Mouse (Mus musculus) midbrain, postnatal 0 days (tissue): Measurements from ENCODE around the gene G530012D18Rik. TPM values are rescaled to one million over a fixed set of nuclear protein-coding genes. Genes with fewer than 3 reads are reported as not detected.
A peak's percentile ranks its signal among the peaks of the same experiment; 100 is the strongest.
"Not testable (repeated sequence)": the region's sequence is repeated elsewhere in the genome, so short reads cannot be mapped to it uniquely, and the experiment has no call there.

Experiments
- ATAC-seq: fragments of 200-750 bp; cut with Nextera tagmentation; 2 replicates; pipeline ENCODE4 v1.8.0; 2017; ENCODE audit warnings: moderate number of reproducible peaks, mild to moderate bottlenecking, moderate TSS enrichment, moderate library complexity; ENCODE audit not compliant: low FRiP score
- DNase-seq: peaks from one replicate; pipeline ENCODE4 v3.0.0-alpha.2; 2015; ENCODE audit warnings: low spot score
- H3K27ac ChIP-seq: fragments of 300-500 bp; sonication (generic); 2 replicates; pipeline ENCODE4 v1.5.1; 2014; ENCODE audit warnings: low read depth, mild to moderate bottlenecking, low read length, mixed read lengths
- H3K27me3 ChIP-seq: fragments of 300-500 bp; sonication (generic); 2 replicates; pipeline ENCODE4 v1.6.1; 2014; ENCODE audit warnings: low read length, control low read depth, mixed read lengths; ENCODE audit not compliant: insufficient read depth
- H3K36me3 ChIP-seq: fragments of 300-500 bp; sonication (generic); 2 replicates; pipeline ENCODE4 v1.6.1; 2014; ENCODE audit warnings: low read length, control low read depth, mixed read lengths; ENCODE audit not compliant: insufficient read depth
- H3K4me1 ChIP-seq: fragments of 300-500 bp; sonication (generic); 2 replicates; pipeline ENCODE4 v1.6.1; 2014; ENCODE audit warnings: mild to moderate bottlenecking, control low read depth, antibody characterized with exemption, low read length, mixed read lengths; ENCODE audit not compliant: insufficient read depth
- H3K4me2 ChIP-seq: fragments of 300-500 bp; sonication (generic); 2 replicates; pipeline ENCODE4 v1.6.1; 2014; ENCODE audit warnings: low read depth, mild to moderate bottlenecking, low read length, mixed read lengths; ENCODE audit not compliant: poor library complexity, severe bottlenecking
- H3K4me3 ChIP-seq: fragments of 300-500 bp; sonication (generic); 2 replicates; pipeline ENCODE4 v1.5.1; 2014; ENCODE audit warnings: low read depth, mild to moderate bottlenecking, low read length, moderate library complexity
- H3K9ac ChIP-seq: fragments of 300-500 bp; sonication (generic); replicated peaks from 2 replicates; pipeline ENCODE4 v1.6.1; 2014; ENCODE audit warnings: mild to moderate bottlenecking, low read length, moderate library complexity, mixed read lengths; ENCODE audit not compliant: poor library complexity, severe bottlenecking
- H3K9me3 ChIP-seq: fragments of 300-500 bp; sonication (generic); 2 replicates; pipeline ENCODE4 v1.6.1; 2016; ENCODE audit warnings: low read length, control low read depth
- WGBS: fragments of 180-500 bp; shearing (Covaris S2); extraction: QIAGEN DNeasy Blood & Tissue Kit; methylation state at CpG from one replicate; pipeline ENCODE4 v1.1.7; 2014; 5-methylcytosine and 5-hydroxymethylcytosine counted together
- polyA plus RNA-seq: library from polyadenylated mRNA; unstranded; fragments of >200 nt; fragmentation: Nextera tagmentation; extraction: Ambion mirVana; gene quantifications from 2 replicates; pipeline ENCODE4 v1.2.1, GENCODE M21; 2015
- total RNA-seq: library from RNA; depleted of rRNA; stranded (reverse); fragments of >200 nt; gene quantifications from 2 replicates; pipeline ENCODE4 v1.2.3, GENCODE M21; 2014; rRNA removed

G530012D18Rik gene
- total RNA-seq (not detected in 2 replicates), polyA plus RNA-seq (not detected in 2 replicates)

- not testable (repeated sequence) for H3K9ac ChIP-seq, DNase-seq, ATAC-seq, H3K4me3 ChIP-seq, H3K27ac ChIP-seq, H3K27me3 ChIP-seq, H3K9me3 ChIP-seq, H3K36me3 ChIP-seq, H3K4me1 ChIP-seq, H3K4me2 ChIP-seq
- WGBS: 70% methylated on average over 2 of the region's 3 CpGs
Measured at GRCm38 (mm10) chr1:85575376-85575775, at the start of gene G530012D18Rik. G530012D18Rik (plus strand) TSS chr1:85575676.

GRCm38 (mm10) chr1:85526401-85526800 is 49.1 kb upstream of the G530012D18Rik start:
- DNase-seq, ATAC-seq, H3K36me3 ChIP-seq, H3K9ac ChIP-seq, H3K27ac ChIP-seq, H3K4me1 ChIP-seq, H3K27me3 ChIP-seq, H3K4me2 ChIP-seq, H3K4me3 ChIP-seq, H3K9me3 ChIP-seq: not testable (repeated sequence)
- 51% methylated on average over 3 of the region's 3 CpGs for WGBS

DNA sequence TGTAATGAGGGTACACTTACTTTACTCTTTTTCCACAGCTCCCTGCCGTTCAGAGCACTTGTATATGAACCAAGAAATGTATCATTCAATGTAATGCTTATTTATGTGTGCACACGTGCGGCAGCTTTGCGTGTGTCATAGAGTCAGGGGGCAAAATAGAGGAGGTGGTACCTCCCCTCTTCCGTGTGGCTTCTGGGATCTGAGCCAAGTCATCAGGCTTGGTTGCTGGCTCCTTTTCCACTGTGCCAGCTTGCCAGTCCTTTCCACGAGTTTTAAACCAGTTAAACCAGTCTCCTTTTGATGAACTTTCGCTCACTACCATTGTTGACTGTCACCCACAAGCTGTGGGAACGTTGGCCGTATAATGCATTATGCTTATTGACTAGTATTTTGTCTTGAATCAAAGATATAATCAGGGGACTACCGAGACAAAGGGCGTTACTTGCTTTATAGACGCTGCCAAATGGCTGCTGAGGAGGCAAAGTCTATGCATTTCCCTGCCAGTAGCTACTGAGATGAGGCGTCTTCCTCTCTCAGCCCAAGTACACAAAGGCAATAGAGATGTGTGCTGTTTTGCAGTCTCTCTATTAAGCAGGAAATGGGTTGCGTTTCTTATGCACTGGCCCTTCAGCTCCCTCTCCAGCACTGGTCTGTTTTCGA is 46.9 kb upstream of the G530012D18Rik start:
- H3K36me3 ChIP-seq: not testable (repeated sequence)

GRCm38 (mm10) chr1:85543818-85544217 is 31.7 kb upstream of the G530012D18Rik start:
- not testable (repeated sequence) for H3K36me3 ChIP-seq, H3K4me2 ChIP-seq, H3K27me3 ChIP-seq, H3K4me1 ChIP-seq, DNase-seq, H3K4me3 ChIP-seq, H3K9me3 ChIP-seq, ATAC-seq, H3K9ac ChIP-seq, H3K27ac ChIP-seq
- WGBS: 83% methylated on average over 3 of the region's 4 CpGs

More for the DNA sequence above, 46.9 kb upstream of the G530012D18Rik start:
- H3K4me2 ChIP-seq, H3K4me3 ChIP-seq, H3K9me3 ChIP-seq, H3K4me1 ChIP-seq, H3K27ac ChIP-seq, ATAC-seq, H3K9ac ChIP-seq, H3K27me3 ChIP-seq: not testable (repeated sequence)
- 77% methylated on average over 13 of the region's 15 CpGs for WGBS
- peak; percentile 0 for DNase-seq

- not testable (repeated sequence) for H3K4me3 ChIP-seq, H3K9ac ChIP-seq, H3K4me2 ChIP-seq, H3K27me3 ChIP-seq, H3K9me3 ChIP-seq, DNase-seq, H3K27ac ChIP-seq, H3K36me3 ChIP-seq, ATAC-seq, H3K4me1 ChIP-seq
Measured at GRCm38 (mm10) chr1:85546442-85546841, 29.0 kb upstream of the G530012D18Rik start.

- 85% methylated on average over 4 of the region's 4 CpGs for WGBS
- not testable (repeated sequence) for H3K36me3 ChIP-seq, H3K4me1 ChIP-seq, ATAC-seq, H3K27me3 ChIP-seq, H3K9me3 ChIP-seq, H3K4me2 ChIP-seq, H3K4me3 ChIP-seq, H3K27ac ChIP-seq, DNase-seq, H3K9ac ChIP-seq
Measured at GRCm38 (mm10) chr1:85555261-85555660, 20.2 kb upstream of the G530012D18Rik start.

- not testable (repeated sequence) for H3K9ac ChIP-seq, H3K36me3 ChIP-seq, H3K4me1 ChIP-seq, H3K27ac ChIP-seq, DNase-seq, ATAC-seq, H3K9me3 ChIP-seq, H3K27me3 ChIP-seq, H3K4me3 ChIP-seq, H3K4me2 ChIP-seq
- WGBS: 64% methylated on average over 4 of the region's 4 CpGs
Measured at GRCm38 (mm10) chr1:85573554-85573953, 1.9 kb upstream of the G530012D18Rik start.

DNA sequence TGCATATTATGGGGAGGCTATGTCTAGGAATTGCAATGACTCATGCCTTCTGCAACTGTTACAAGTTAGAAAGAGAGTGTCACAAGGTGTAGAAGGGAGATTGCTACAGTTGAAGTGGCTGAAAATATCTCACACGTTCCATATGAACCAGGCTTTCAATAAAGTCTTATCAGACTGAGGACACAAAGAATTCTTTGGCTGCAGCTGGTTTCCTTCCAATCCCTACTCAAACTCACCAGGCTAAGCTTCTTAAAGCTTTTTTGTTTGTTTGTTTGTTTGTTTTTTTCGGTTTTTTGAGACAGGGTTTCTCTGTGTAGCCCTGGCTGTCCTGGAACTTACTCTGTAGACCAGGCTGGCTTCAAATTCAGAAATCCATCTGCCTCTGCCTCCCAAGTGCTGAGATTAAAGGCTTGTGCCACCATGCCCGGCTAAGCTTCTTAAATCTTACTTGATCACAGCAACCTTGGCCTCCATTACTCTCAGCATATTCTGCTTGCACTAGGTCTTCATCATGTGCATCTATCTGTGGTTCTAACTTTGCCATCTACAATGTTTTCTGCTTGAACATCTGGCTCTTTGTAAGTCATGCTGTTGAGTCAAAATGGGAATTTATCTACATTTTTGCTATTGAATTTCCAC is 3.0 kb downstream of the G530012D18Rik start:
- not testable (repeated sequence) for H3K4me1 ChIP-seq, H3K27ac ChIP-seq, H3K27me3 ChIP-seq, H3K9me3 ChIP-seq, H3K36me3 ChIP-seq, H3K4me3 ChIP-seq, H3K4me2 ChIP-seq, DNase-seq, ATAC-seq, H3K9ac ChIP-seq
- 47% methylated on average over 2 of the region's 3 CpGs for WGBS
